Mouse (Mus musculus): ENCODE data around the gene Actr1b. TPM values are rescaled to one million over a fixed set of nuclear protein-coding genes. Genes with fewer than 3 reads are reported as not detected.

The Actr1b gene
- 90.3 and 92.0 TPM in 2 replicates for polyA plus RNA-seq (2015; fragmentation: Nextera tagmentation; extraction: Ambion mirVana)

DNA sequence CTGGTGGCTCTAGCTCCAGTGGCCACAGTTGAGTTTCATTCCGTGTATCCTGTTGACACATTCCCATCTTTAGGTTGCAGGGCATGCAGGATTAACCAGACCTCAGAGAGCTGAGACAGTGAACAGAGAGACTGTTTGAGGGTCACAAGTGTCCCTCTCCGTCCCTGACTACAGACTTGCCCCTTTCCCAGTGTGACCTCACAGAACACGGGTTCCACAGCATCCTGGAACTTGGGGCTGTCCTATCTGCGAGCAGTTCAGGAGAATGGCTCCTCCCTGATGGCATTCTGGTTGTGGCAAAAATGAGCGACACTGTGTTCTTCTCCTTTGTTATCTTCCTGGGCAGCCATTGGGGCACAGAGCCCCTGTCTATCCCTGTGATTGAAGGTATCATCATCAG is at the start of gene Actr1b:
Gene Actr1b (minus strand): TSS at position 112 of the 400 bp plus-strand sequence.
- Histone ChIP-seq H3K36me3 (no peaks in the 10 kb centered on the region), H3K4me3 (replicated peaks) (no peak within 1 kb of the TSS), H3K4me2 (replicated peaks) (no peak within 1 kb of the TSS), H3K9ac (no peak within 1 kb of the TSS), H3K9me3 (no peaks in the 10 kb centered on the region), H3K27ac (no peak within 1 kb of the TSS), H3K27me3 (replicated peaks) (no peaks in the 10 kb centered on the region), H3K4me1 (replicated peaks) (no peaks in the 10 kb centered on the region)
- 82% methylated on average over 5 of the region's 5 CpGs for WGBS
- no peak for ATAC-seq

DNA sequence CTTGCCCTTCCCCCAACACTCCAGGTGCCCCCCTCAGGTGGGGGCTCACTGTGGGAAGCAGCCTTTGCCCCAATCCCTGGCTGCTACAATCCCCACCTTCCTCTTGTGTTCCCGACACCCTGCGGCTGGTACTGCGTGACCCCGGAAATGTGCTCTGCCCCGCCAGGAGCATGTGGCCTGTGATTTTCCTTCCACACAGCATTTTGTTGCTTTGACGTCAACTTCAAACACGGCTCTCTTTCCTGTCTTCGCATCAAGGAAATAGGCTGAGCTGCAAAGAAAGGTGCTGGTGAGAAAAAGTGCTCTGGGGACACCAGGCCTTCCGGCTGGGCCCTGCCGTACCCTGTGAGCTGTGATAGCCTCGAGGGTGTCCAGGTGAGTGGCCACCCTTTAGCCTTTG is 47.3 kb upstream of the Actr1b start, which contains the start of gene Zap70:
Gene Zap70 (plus strand): TSS at position 231 of the 400 bp plus-strand sequence.
- ATAC-seq, result no peak
- no peak within 1 kb of the TSS for H3K4me2 ChIP-seq (replicated peaks)

DNA sequence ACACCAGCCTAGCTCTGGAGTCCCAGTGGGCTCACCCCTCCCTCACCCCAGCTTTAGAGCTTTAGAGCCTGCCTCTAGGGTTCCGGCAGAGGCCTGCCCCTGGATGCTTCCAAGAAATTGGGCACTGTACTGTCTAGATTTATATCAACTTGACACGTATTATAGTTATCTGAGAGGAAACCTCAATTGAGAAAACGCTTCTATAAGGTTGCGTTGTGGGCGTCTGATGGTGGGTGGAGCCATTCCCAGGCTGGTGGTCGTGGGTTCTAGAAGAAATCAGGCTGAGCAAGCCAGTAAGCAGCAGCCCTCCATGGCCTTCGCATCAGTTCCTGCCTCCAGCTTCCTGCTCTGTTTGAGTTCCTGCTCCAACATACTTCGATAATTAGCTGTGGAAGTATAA is 46.8 kb upstream of the Actr1b start:
- Histone ChIP-seq H3K4me1 (replicated peaks) (no peaks in the 10 kb centered on the region), H3K4me3 (replicated peaks) (no peak overlapping the region), H3K9ac (no peak overlapping the region), H3K27ac (no peak overlapping the region), H3K27me3 (replicated peaks) (no peaks in the 10 kb centered on the region), H3K36me3 (no peaks in the 10 kb centered on the region), H3K9me3 (no peaks in the 10 kb centered on the region), H3K4me2 (replicated peaks) (no peak overlapping the region)
- no peak for ATAC-seq
- WGBS, result 85% methylated on average over 8 of the region's 8 CpGs

More for the DNA sequence above, 47.3 kb upstream of the Actr1b start, which contains the start of gene Zap70:
- 83% methylated on average over 11 of the region's 11 CpGs for WGBS
- Histone ChIP-seq H3K9ac (no peak within 1 kb of the TSS), H3K4me3 (replicated peaks) (no peak within 1 kb of the TSS), H3K27ac (no peak within 1 kb of the TSS), H3K9me3 (no peaks in the 10 kb centered on the region), H3K36me3 (no peaks in the 10 kb centered on the region), H3K4me1 (replicated peaks) (no peaks in the 10 kb centered on the region), H3K27me3 (replicated peaks) (no peaks in the 10 kb centered on the region)

- H3K4me1 ChIP-seq (replicated peaks), result no peaks in the 10 kb centered on the region
- no peak for ATAC-seq
- 83% methylated on average over 9 of the region's 9 CpGs for WGBS
These were observed 46.2 kb upstream of the Actr1b start for GRCm38 (mm10) chr1:36760401-36760800.

DNA sequence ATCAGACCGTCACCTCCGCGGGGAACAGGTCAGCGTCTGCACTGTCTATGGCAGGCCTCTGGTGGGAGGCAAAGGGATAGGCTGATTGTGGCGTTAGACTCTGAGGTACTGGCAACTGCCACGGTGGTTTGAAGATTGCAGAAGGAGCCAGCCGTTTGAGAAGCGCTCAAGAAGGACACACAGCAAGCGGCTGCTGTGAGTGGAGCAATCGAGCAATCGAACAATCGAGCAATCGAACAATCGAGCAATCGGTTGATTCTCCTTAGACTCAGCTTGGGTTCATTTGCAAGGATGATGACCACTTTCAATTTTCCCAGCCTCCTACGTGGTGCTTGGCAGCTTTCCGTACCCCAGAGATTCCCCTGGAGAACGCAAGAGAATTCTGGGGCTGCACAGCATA is 44.9 kb upstream of the Actr1b start:
- Histone ChIP-seq H3K36me3 (no peaks in the 10 kb centered on the region), H3K9ac (no peak overlapping the region), H3K4me3 (replicated peaks) (no peak overlapping the region), H3K27me3 (replicated peaks) (no peaks in the 10 kb centered on the region), H3K4me1 (replicated peaks) (no peaks in the 10 kb centered on the region), H3K4me2 (replicated peaks) (no peak overlapping the region), H3K9me3 (no peaks in the 10 kb centered on the region), H3K27ac (no peak overlapping the region)
- 87% methylated on average over 18 of the region's 18 CpGs for WGBS
- ATAC-seq, result no peak

More at GRCm38 (mm10) chr1:36760401-36760800, 46.2 kb upstream of the Actr1b start:
- Histone ChIP-seq H3K27me3 (replicated peaks) (no peaks in the 10 kb centered on the region), H3K4me2 (replicated peaks) (no peak overlapping the region), H3K9ac (no peak overlapping the region), H3K9me3 (no peaks in the 10 kb centered on the region), H3K4me3 (replicated peaks) (no peak overlapping the region), H3K36me3 (no peaks in the 10 kb centered on the region), H3K27ac (no peak overlapping the region)

DNA sequence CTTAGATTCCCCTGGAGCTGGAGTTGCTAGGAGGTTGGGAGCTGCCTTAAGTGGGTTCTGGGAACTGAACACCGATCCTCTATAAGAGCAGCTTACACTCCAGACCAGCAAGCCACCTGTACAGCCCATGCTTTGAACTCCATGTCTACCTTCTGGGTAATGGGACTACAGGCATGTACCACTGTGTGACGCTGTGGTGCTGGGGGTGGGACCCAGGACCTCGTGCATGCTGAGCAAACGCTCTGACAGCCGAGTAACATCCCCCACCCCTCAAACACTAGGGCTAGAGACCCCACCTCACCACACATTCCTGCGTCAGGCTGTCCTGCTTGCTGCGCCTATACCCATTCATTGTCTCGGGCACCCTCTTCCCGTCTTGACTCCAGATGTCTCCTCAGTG is 44.3 kb upstream of the Actr1b start:
- Histone ChIP-seq H3K4me3 (replicated peaks) (no peak overlapping the region), H3K36me3 (no peaks in the 10 kb centered on the region), H3K27me3 (replicated peaks) (no peaks in the 10 kb centered on the region), H3K4me2 (replicated peaks) (no peak overlapping the region), H3K9ac (no peak overlapping the region), H3K27ac (no peak overlapping the region), H3K9me3 (no peaks in the 10 kb centered on the region), H3K4me1 (replicated peaks) (no peaks in the 10 kb centered on the region)
- 88% methylated on average over 9 of the region's 9 CpGs for WGBS
- no peak for ATAC-seq

DNA sequence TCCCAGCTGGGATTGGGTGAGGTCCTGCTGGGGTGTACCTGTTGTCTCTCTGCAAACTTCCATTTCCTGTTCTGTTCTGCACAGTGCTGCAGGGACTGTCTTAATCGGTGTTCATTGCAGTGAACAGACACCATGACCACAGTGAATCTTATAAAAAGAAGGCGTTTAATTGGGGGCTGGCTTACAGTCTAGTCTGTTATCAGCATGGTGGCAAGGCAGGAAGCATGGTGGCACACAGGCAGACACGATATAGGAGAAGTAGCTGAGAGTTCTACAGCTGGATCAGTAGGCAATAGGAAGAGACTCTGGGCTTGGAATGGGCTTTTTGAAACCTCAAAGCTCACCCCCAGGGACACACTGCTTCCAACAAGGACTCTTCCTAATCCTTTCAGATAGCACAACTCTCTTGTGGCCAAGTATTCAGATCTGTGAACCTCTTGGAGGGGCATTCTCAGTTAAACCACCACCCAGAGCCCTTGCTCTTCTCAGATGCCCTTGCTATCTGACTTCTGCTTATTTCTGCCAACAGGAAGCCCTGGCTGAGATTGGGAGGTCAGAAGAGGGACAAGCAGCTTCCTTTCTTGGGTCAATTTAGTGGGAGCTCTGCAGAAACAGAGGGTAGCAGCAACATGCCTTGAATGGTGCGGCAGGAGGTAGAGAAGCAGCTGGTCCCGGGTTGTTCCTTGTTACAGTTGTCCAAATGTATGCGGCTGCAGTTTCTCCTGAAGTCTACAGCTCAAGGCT is 39.9 kb upstream of the Actr1b start:
- Histone ChIP-seq H3K9ac (no peak overlapping the region), H3K27me3 (replicated peaks) (no peaks in the 10 kb centered on the region), H3K9me3 (no peaks in the 10 kb centered on the region), H3K4me1 (replicated peaks) (no peaks in the 10 kb centered on the region), H3K4me2 (replicated peaks) (no peak overlapping the region), H3K36me3 (no peaks in the 10 kb centered on the region), H3K27ac (no peak overlapping the region), H3K4me3 (replicated peaks) (no peak overlapping the region)
- 80% methylated on average over 6 of the region's 6 CpGs for WGBS
- ATAC-seq, result no peak

DNA sequence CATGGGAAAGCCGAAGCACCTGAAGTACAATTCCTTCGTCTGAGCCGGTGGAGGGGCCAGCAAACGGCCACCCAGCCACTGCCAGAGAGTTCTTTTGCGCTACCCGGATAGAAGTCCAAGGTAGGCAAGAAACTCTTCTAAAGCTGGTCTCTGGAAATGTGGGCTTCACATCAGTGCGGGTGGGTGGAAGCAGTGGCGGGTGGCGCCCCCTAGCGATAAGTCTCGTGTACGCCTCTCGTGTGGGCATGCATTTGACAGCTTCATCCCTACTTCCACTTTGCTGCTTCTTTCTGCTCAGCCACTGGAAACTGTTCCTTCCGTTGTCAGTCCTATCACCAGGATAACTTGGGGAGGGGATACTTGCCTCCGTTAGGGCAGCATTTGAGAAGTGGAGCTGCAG is 32.2 kb upstream of the Actr1b start:
- no peak overlapping the region for H3K4me2 ChIP-seq (replicated peaks)
- H3K4me3 ChIP-seq (replicated peaks), result no peak overlapping the region
- H3K9me3 ChIP-seq, result no peaks in the 10 kb centered on the region
- H3K27me3 ChIP-seq (replicated peaks), result 0 out of 2 replicates have a peak, but pooled peaks cover 5% of the 10 kb centered on the region
- no peaks in the 10 kb centered on the region for H3K36me3 ChIP-seq
- no peak overlapping the region for H3K9ac ChIP-seq
- no peak for ATAC-seq
- 0 out of 2 replicates have a peak, but pooled peaks cover 3% of the 10 kb centered on the region for H3K4me1 ChIP-seq (replicated peaks)
- 49% methylated on average over 15 of the region's 15 CpGs for WGBS
- H3K27ac ChIP-seq, result no peak overlapping the region

GRCm38 (mm10) chr1:36745661-36746060 is 31.4 kb upstream of the Actr1b start:
- WGBS, result 63% methylated on average over 4 of the region's 4 CpGs
- H3K27ac ChIP-seq, result no peak overlapping the region
- H3K9ac ChIP-seq, result no peak overlapping the region
- no peaks in the 10 kb centered on the region for H3K9me3 ChIP-seq
- no peaks in the 10 kb centered on the region for H3K36me3 ChIP-seq
- no peak overlapping the region for H3K4me2 ChIP-seq (replicated peaks)
- no peak for ATAC-seq
- 0 out of 2 replicates have a peak, but pooled peaks cover 3% of the 10 kb centered on the region for H3K4me1 ChIP-seq (replicated peaks)
- no peak overlapping the region for H3K4me3 ChIP-seq (replicated peaks)
- 0 out of 2 replicates have a peak, but pooled peaks cover 5% of the 10 kb centered on the region for H3K27me3 ChIP-seq (replicated peaks)

- Histone ChIP-seq H3K36me3 (no peaks in the 10 kb centered on the region), H3K27me3 (replicated peaks) (0 out of 2 replicates have a peak, but pooled peaks cover 5% of the 10 kb centered on the region), H3K4me2 (replicated peaks) (peak overlapping the region; percentile 49), H3K27ac (no peak overlapping the region), H3K4me1 (replicated peaks) (0 out of 2 replicates have a peak, but pooled peaks cover 3% of the 10 kb centered on the region), H3K9ac (no peak overlapping the region; the same call in 1 of the 2 replicates), H3K4me3 (replicated peaks) (peak overlapping the region; percentile 22), H3K9me3 (no peaks in the 10 kb centered on the region)
- 24% methylated on average over 17 of the region's 17 CpGs for WGBS
- ATAC-seq, result peak; percentile 47; the same call in 1 of the 2 replicates
These were observed 30.2 kb upstream of the Actr1b start for GRCm38 (mm10) chr1:36744268-36744944.

DNA sequence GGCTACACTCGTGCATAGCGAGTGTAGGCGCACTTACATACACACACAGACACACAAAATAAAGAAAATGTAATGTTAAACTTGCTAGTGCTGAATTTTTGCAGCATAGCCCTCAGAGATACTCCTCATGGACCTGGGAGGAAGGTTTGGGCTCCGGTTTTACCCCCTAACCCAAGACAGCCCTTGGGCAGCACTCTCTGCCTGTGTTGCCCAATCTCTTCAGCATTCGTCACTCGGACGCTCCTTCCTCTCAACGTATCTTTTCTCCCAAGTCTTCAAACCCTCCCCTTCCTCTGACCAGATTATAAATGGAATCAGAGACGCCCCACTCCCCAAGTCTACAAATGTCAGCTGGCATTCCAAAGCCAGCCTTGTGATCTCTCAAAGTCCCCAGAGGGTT is 28.8 kb upstream of the Actr1b start:
- WGBS, result 78% methylated on average over 9 of the region's 9 CpGs
- H3K27me3 ChIP-seq (replicated peaks), result 0 out of 2 replicates have a peak, but pooled peaks cover 5% of the 10 kb centered on the region
- H3K9me3 ChIP-seq, result no peaks in the 10 kb centered on the region
- H3K4me3 ChIP-seq (replicated peaks), result no peak overlapping the region
- no peak overlapping the region for H3K27ac ChIP-seq
- ATAC-seq, result no peak
- no peaks in the 10 kb centered on the region for H3K36me3 ChIP-seq
- 0 out of 2 replicates have a peak, but pooled peaks cover 3% of the 10 kb centered on the region for H3K4me1 ChIP-seq (replicated peaks)
- no peak overlapping the region for H3K4me2 ChIP-seq (replicated peaks)
- H3K9ac ChIP-seq, result no peak overlapping the region

- 0 out of 2 replicates have a peak, but pooled peaks cover under 1% of the 10 kb centered on the region for H3K4me1 ChIP-seq (replicated peaks)
- H3K9ac ChIP-seq, result no peak overlapping the region
- 74% methylated on average over 5 of the region's 5 CpGs for WGBS
- no peak overlapping the region for H3K4me3 ChIP-seq (replicated peaks)
- H3K4me2 ChIP-seq (replicated peaks), result no peak overlapping the region
- no peak for ATAC-seq
- H3K27ac ChIP-seq, result no peak overlapping the region
- H3K27me3 ChIP-seq (replicated peaks), result peaks cover 3% of the 10 kb centered on the region; the same call in 1 of the 2 replicates
- no peaks in the 10 kb centered on the region for H3K9me3 ChIP-seq
- no peaks in the 10 kb centered on the region for H3K36me3 ChIP-seq
These were observed 25.0 kb upstream of the Actr1b start for GRCm38 (mm10) chr1:36739231-36739630.
